Mouse (Mus musculus): ENCODE measurements at regions not wholly inside any gene's neighbourhood (a gene's known extent, or its start where the extent isn't known, plus 50 kb on each side); places are given as distances from the start of the nearest gene placed in this dataset.

DNA sequence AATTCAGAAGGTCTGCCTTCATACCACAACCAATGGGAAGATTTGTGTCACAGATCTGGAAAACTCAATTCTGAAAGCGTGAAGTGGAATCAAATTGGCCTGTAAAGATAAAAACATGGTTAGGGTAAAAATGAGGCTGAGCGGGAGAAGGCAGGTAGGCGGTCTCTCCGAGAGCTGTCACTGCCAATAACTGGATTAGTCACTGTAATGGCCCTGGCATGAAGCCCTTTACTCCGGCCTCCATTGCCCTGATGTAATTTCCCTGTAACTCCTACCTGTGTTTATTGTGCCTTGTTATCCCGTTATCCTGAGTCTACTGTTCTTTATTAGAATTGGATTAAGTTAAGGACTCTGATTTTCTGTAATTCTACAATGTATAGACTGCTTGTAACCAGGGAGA lies 166.3 kb upstream of the Eef2kmt start:
- no peak for TF ChIP-seq E2F4 (IDR thresholded peaks at IDR 0.05; ENCODE audit: borderline replicate concordance, low read depth, low read length)
- no peak for TF ChIP-seq MAZ (IDR thresholded peaks at IDR 0.05; ENCODE audit: low read depth, low read length)
- no peaks in the 10 kb centered on the region for H3K27me3 ChIP-seq (ENCODE audit: control insufficient read depth in 1 of 2, insufficient read depth in 2 of 2, low read length in 2 of 2)
- H3K27ac ChIP-seq (ENCODE audit: control insufficient read depth, low read depth, low read length) = no peak overlapping the region
- no peaks in the 10 kb centered on the region for H3K9me3 ChIP-seq (replicated peaks; ENCODE audit: insufficient read depth, low read length)
- H3K4me3 ChIP-seq (ENCODE audit: control insufficient read depth in 1 of 2, insufficient read depth in 1 of 2, low read depth in 2 of 2, low read length in 2 of 2) = no peak overlapping the region
- no peaks in the 10 kb centered on the region for H3K4me1 ChIP-seq (ENCODE audit: control insufficient read depth in 1 of 2, insufficient read depth in 2 of 2, low read length in 2 of 2)
- DNase-seq (ENCODE audit: low read depth, low spot score) = no peak
- H3K9ac ChIP-seq (ENCODE audit: control insufficient read depth, low read depth, low read length, poor library complexity, severe bottlenecking) = no peak overlapping the region
- no peaks in the 10 kb centered on the region for H3K79me2 ChIP-seq (ENCODE audit: control insufficient read depth, insufficient read depth, low read length, poor library complexity)
- no peaks in the 10 kb centered on the region for H3K36me3 ChIP-seq (ENCODE audit: control insufficient read depth in 1 of 2, insufficient read depth in 2 of 2, low read length in 2 of 2)

DNA sequence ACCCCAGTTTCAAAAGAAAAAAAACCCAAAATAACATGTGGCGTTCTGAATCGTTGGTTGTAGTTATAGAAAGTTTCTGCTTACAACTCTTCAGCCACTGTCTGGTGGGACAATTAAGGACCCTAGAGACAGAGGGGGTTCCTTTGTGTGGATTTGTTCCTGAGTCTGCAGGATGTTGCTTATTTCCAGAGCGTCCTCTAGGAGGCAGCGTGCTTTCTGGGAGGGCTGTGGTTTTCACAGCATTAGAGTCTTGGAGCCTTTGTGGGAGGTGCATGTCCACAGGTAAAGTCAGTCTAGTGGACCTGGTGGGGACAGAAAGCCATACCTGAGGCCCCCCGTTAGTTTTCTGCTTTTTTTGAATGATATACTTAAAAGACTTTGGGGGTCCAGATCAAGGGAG lies 165.8 kb upstream of the Eef2kmt start:
- no peaks in the 10 kb centered on the region for H3K27me3 ChIP-seq (ENCODE audit: control insufficient read depth in 1 of 2, insufficient read depth in 2 of 2, low read length in 2 of 2)
- no peak for TF ChIP-seq POLR2AphosphoS5 (IDR thresholded peaks at IDR 0.05; ENCODE audit: borderline replicate concordance, low read depth, low read length)
- no peak for TF ChIP-seq TCF12 (IDR thresholded peaks at IDR 0.05; ENCODE audit: low read depth, low read length)
- TF ChIP-seq USF1 (IDR thresholded peaks at IDR 0.05; ENCODE audit: low read depth, low read length) = no peak
- TF ChIP-seq EP300 (IDR thresholded peaks at IDR 0.05; ENCODE audit: low read depth in 1 of 2, low read length in 2 of 2) = no peak
- TF ChIP-seq ETS1 (IDR thresholded peaks at IDR 0.05; ENCODE audit: low read depth, low read length) = no peak
- TF ChIP-seq GABPA (IDR thresholded peaks at IDR 0.05; ENCODE audit: low read depth, low read length) = no peak
- no peak for TF ChIP-seq SIN3A (IDR thresholded peaks at IDR 0.05; ENCODE audit: low read length)
- TF ChIP-seq RAD21 (IDR thresholded peaks at IDR 0.05; ENCODE audit: low read depth, low read length) = no peak
- no peak for TF ChIP-seq E2F4 (IDR thresholded peaks at IDR 0.05; ENCODE audit: borderline replicate concordance, low read depth, low read length)
- no peak for TF ChIP-seq POLR2AphosphoS2 (IDR thresholded peaks at IDR 0.05; ENCODE audit: low read length)
- TF ChIP-seq ZC3H11A (IDR thresholded peaks at IDR 0.05; ENCODE audit: low read depth, low read length) = no peak
- TF ChIP-seq ZKSCAN1 (IDR thresholded peaks at IDR 0.05; ENCODE audit: low read depth, low read length) = no peak
- TF ChIP-seq ELF1 (IDR thresholded peaks at IDR 0.05; ENCODE audit: low read depth, low read length) = no peak
- TF ChIP-seq POLR2A (IDR thresholded peaks at IDR 0.05; ENCODE audit: control insufficient read depth in 1 of 2, insufficient read depth in 1 of 2, low read depth in 1 of 2, low read length in 2 of 2, poor library complexity in 1 of 2) = no peak
- no peak overlapping the region for H3K27ac ChIP-seq (ENCODE audit: control insufficient read depth, low read depth, low read length)
- H3K36me3 ChIP-seq (ENCODE audit: control insufficient read depth in 1 of 2, insufficient read depth in 2 of 2, low read length in 2 of 2) = no peaks in the 10 kb centered on the region
- H3K4me1 ChIP-seq (ENCODE audit: control insufficient read depth in 1 of 2, insufficient read depth in 2 of 2, low read length in 2 of 2) = no peaks in the 10 kb centered on the region
- DNase-seq (ENCODE audit: low read depth, low spot score) = no peak
- no peak overlapping the region for H3K4me3 ChIP-seq (ENCODE audit: control insufficient read depth in 1 of 2, insufficient read depth in 1 of 2, low read depth in 2 of 2, low read length in 2 of 2)
- H3K9ac ChIP-seq (ENCODE audit: control insufficient read depth, low read depth, low read length, poor library complexity, severe bottlenecking) = no peak overlapping the region
- H3K9me3 ChIP-seq (replicated peaks; ENCODE audit: insufficient read depth, low read length) = no peaks in the 10 kb centered on the region
- no peaks in the 10 kb centered on the region for H3K79me2 ChIP-seq (ENCODE audit: control insufficient read depth, insufficient read depth, low read length, poor library complexity)

GRCm38 (mm10) chr16:5419467-5419866 lies 163.7 kb upstream of the Eef2kmt start:
- no peak for DNase-seq (ENCODE audit: low read depth, low spot score)
- H3K27ac ChIP-seq (ENCODE audit: control insufficient read depth, low read depth, low read length) = no peak overlapping the region
- TF ChIP-seq USF2 (IDR thresholded peaks at IDR 0.05; ENCODE audit: borderline replicate concordance in 1 of 2, insufficient read depth in 1 of 2, low read depth in 1 of 2, low read length in 2 of 2) = no peak
- TF ChIP-seq MYB (IDR thresholded peaks at IDR 0.05; ENCODE audit: low read depth, low read length) = no peak
- no peak for TF ChIP-seq NELFE (IDR thresholded peaks at IDR 0.05; ENCODE audit: low read depth, low read length)
- no peak for TF ChIP-seq ZNF384 (IDR thresholded peaks at IDR 0.05; ENCODE audit: low read depth, low read length)
- TF ChIP-seq ZKSCAN1 (IDR thresholded peaks at IDR 0.05; ENCODE audit: low read depth, low read length) = no peak
- no peak for TF ChIP-seq CTCF (IDR thresholded peaks at IDR 0.05 in 2 of 3, conservative IDR thresholded peaks at IDR 0.05 in 1 of 3; ENCODE audit: control insufficient read depth in 1 of 3, insufficient read depth in 1 of 3, low read depth in 2 of 3, low read length in 3 of 3, poor library complexity in 1 of 3, severe bottlenecking in 1 of 3)
- no peak for TF ChIP-seq MAZ (IDR thresholded peaks at IDR 0.05; ENCODE audit: low read depth, low read length)
- no peak for TF ChIP-seq MEF2A (IDR thresholded peaks at IDR 0.05; ENCODE audit: extremely low read depth, insufficient replicate concordance, low read depth, low read length, poor library complexity, severe bottlenecking)
- TF ChIP-seq RCOR1 (IDR thresholded peaks at IDR 0.05; ENCODE audit: low read depth, low read length) = no peak
- TF ChIP-seq TCF12 (IDR thresholded peaks at IDR 0.05; ENCODE audit: low read depth, low read length) = no peak
- no peak for TF ChIP-seq USF1 (IDR thresholded peaks at IDR 0.05; ENCODE audit: low read depth, low read length)
- no peak for TF ChIP-seq POLR2AphosphoS5 (IDR thresholded peaks at IDR 0.05; ENCODE audit: borderline replicate concordance, low read depth, low read length)
- TF ChIP-seq GATA1 (IDR thresholded peaks at IDR 0.05; ENCODE audit: low read depth, low read length) = no peak
- TF ChIP-seq MAX (IDR thresholded peaks at IDR 0.05; ENCODE audit: low read length) = no peak
- TF ChIP-seq MAFK (IDR thresholded peaks at IDR 0.05; ENCODE audit: borderline replicate concordance, low read depth, low read length) = no peak
- no peak for TF ChIP-seq JUND (IDR thresholded peaks at IDR 0.05; ENCODE audit: low read depth, low read length)
- no peak overlapping the region for H3K9ac ChIP-seq (ENCODE audit: control insufficient read depth, low read depth, low read length, poor library complexity, severe bottlenecking)
- H3K9me3 ChIP-seq (replicated peaks; ENCODE audit: insufficient read depth, low read length) = no peaks in the 10 kb centered on the region
- no peaks in the 10 kb centered on the region for H3K79me2 ChIP-seq (ENCODE audit: control insufficient read depth, insufficient read depth, low read length, poor library complexity)
- no peaks in the 10 kb centered on the region for H3K36me3 ChIP-seq (ENCODE audit: control insufficient read depth in 1 of 2, insufficient read depth in 2 of 2, low read length in 2 of 2)
- no peaks in the 10 kb centered on the region for H3K4me1 ChIP-seq (ENCODE audit: control insufficient read depth in 1 of 2, insufficient read depth in 2 of 2, low read length in 2 of 2)
- no peaks in the 10 kb centered on the region for H3K27me3 ChIP-seq (ENCODE audit: control insufficient read depth in 1 of 2, insufficient read depth in 2 of 2, low read length in 2 of 2)
- H3K4me3 ChIP-seq (ENCODE audit: control insufficient read depth in 1 of 2, insufficient read depth in 1 of 2, low read depth in 2 of 2, low read length in 2 of 2) = no peak overlapping the region
